Mouse (Mus musculus) gastrocnemius, adult 2 months (tissue): ENCODE results near the gene Xirp1. TPM values are rescaled to one million over a fixed set of nuclear protein-coding genes. Genes with fewer than 3 reads are reported as not detected.

ENCODE experiments used
- DNase-seq: peaks from one replicate; pipeline ENCODE4 v3.0.0; 2022
- H3K27ac ChIP-seq: fragments of 200-600 bp; 2 replicates; pipeline ENCODE4 v1.8.1; 2022; ENCODE audit warnings: mild to moderate bottlenecking
- H3K4me3 ChIP-seq: fragments of 200-600 bp; 2 replicates; pipeline ENCODE4 v1.8.1; 2022; ENCODE audit warnings: mild to moderate bottlenecking, moderate library complexity
- CTCF ChIP-seq: fragments of 200-600 bp; IDR thresholded peaks from 2 replicates; pipeline ENCODE4 v1.8.1; 2022; ENCODE audit warnings: antibody characterized with exemption, mild to moderate bottlenecking, moderate library complexity
- intact Hi-C: fragments of 180-260 bp; cut with DNase I; formaldehyde crosslinking; loops from one replicate; pipeline ENCODE4 v1.15.1; 2025
- long read RNA-seq, 2 experiments: library from polyadenylated mRNA; stranded (forward); transcript quantifications; one replicate each; pipeline ENCODE4 v2.0.0; 2021
- total RNA-seq, 2 experiments: library from RNA; stranded (reverse); gene quantifications; 2 replicates each; pipeline ENCODE4 v1.2.3; 2021

Xirp1 gene
- total RNA-seq = 100 to 1,000 TPM in 1 of 2 experiments, 10 to 100 TPM in 1; 70.1 to 116 TPM
- long read RNA-seq, experiment 1, full-length matches to known transcripts = 70 of 133 reads
- long read RNA-seq, experiment 1, partial matches to known transcripts = 30 of 133 reads
- long read RNA-seq, experiment 1, other reads (novel, unspliced or antisense) = 33 of 133 reads
- long read RNA-seq, experiment 2, full-length matches to known transcripts = 41 of 79 reads
- long read RNA-seq, experiment 2, partial matches to known transcripts = 18 of 79 reads
- long read RNA-seq, experiment 2, other reads (novel, unspliced or antisense) = 20 of 79 reads

GRCm38 (mm10) chr9:120023086-120023811 is at the start of gene Xirp1:
Xirp1 (minus strand) TSS chr9:120023598.
- Histone ChIP-seq H3K4me3 (peak within 1 kb of the TSS; percentile 82), H3K27ac (peak within 1 kb of the TSS; percentile 99)
- TF ChIP-seq CTCF = no peak
- peak; percentile 71 for DNase-seq
- intact Hi-C loops = no loop called here

DNA sequence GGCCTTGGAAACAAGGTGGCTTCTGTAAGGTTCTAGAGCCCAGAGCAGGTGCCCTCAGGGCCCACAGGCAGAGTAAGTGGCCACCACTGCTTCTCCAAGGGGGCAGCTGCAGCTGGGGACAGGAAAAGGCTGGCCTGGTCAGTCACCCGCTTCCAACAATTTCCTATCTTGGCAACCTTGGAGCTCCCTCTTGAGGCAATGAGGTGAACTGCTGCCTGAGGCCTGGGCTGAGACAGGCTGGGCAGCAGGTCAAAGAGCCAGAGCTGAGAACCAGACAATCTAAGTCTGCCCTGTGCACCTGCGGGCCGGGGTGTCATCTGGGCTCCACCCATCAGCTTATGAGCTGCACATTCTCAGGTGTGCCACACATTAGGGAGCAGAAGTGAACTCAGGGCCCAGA is 49.8 kb upstream of the Xirp1 start:
- TF ChIP-seq CTCF = no peak; the same call in 1 of the 2 replicates
- peak; percentile 86 for DNase-seq
- Histone ChIP-seq H3K4me3 (no peak overlapping the region), H3K27ac (no peak overlapping the region)
- intact Hi-C loops = loop anchor here (1.0 to 10.0 kb wide), 3 partner anchors 45 to 138 kb away; partner anchors contain the start of genes Gorasp1 and Ttc21a

DNA sequence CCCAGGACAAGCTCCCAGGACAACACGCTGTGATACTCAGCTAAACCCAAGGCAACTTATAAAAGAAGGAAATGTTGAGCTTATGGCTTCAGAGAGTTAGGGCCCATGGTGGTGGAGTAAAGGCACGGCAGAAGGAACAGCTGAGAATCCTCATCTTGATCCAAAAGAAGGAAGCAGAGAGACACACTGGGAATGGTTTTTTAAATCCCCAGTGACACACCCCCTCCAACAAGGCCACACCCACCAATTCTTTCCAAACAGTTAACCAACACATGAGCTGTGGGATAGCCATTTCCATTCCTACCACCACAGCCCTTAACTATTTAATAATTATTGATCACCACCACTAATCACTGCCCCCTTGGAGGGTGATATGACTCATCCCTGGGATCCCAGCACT is 47.9 kb upstream of the Xirp1 start:
- TF ChIP-seq CTCF = no peak
- DNase-seq = no peak
- Histone ChIP-seq H3K27ac (no peak overlapping the region), H3K4me3 (no peak overlapping the region)
- intact Hi-C loops = loop anchor here (10.0 kb wide), 1 partner anchor 136 kb away; the partner anchor contains the start of genes Gorasp1 and Ttc21a

GRCm38 (mm10) chr9:120069779-120070178 is 46.4 kb upstream of the Xirp1 start, which contains the start of gene Cx3cr1:
Cx3cr1 (minus strand) TSS chr9:120069879.
- no peak within 1 kb of the TSS for H3K4me3 ChIP-seq
- intact Hi-C loops = loop anchor here (10.0 kb wide), 1 partner anchor 135 kb away; the partner anchor contains the start of genes Gorasp1 and Ttc21a

GRCm38 (mm10) chr9:120068047-120068446 is 44.6 kb upstream of the Xirp1 start:
- H3K27ac ChIP-seq = no peak overlapping the region
- intact Hi-C loops = no loop called here
- no peak for TF ChIP-seq CTCF
- no peak for DNase-seq
- H3K4me3 ChIP-seq = no peak overlapping the region

More at GRCm38 (mm10) chr9:120069779-120070178, 46.4 kb upstream of the Xirp1 start, which contains the start of gene Cx3cr1:
- no peak for TF ChIP-seq CTCF
- no peak for DNase-seq
- H3K27ac ChIP-seq = no peak within 1 kb of the TSS

- H3K4me3 ChIP-seq = no peak overlapping the region
- intact Hi-C loops = no loop called here
- no peak overlapping the region for H3K27ac ChIP-seq
- no peak for DNase-seq
- no peak for TF ChIP-seq CTCF
Observed at GRCm38 (mm10) chr9:120067609-120068008, 44.2 kb upstream of the Xirp1 start.

- Histone ChIP-seq H3K27ac (no peak overlapping the region), H3K4me3 (no peak overlapping the region)
- no peak for DNase-seq
- no peak for TF ChIP-seq CTCF
- intact Hi-C loops = no loop called here
Observed at GRCm38 (mm10) chr9:120064317-120064716, 40.9 kb upstream of the Xirp1 start.

- no peak overlapping the region for H3K4me3 ChIP-seq
- TF ChIP-seq CTCF = no peak
- no peak for DNase-seq
- H3K27ac ChIP-seq = no peak overlapping the region
- intact Hi-C loops = no loop called here
Observed at GRCm38 (mm10) chr9:120058730-120059129, 35.3 kb upstream of the Xirp1 start.

DNA sequence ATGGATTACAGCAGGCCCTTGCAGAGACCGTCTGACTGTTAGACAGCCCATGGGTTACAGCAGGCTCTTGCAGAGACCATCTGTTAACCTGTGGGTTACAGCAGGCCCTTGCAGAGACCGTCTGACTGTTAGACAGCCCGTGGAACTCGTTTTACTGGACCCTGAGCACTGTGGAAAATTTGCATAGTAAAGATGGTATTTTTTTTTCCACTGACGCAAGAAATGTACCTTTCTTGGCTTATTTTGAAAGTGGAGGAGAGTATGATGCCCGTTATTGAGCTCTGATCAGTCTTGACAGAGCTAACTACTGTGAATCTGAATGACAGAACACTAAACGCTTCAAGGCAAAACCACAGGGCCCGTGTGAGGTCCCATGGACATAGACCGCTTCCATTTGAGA is 32.8 kb upstream of the Xirp1 start:
- Histone ChIP-seq H3K4me3 (no peak overlapping the region), H3K27ac (no peak overlapping the region)
- DNase-seq = no peak
- intact Hi-C loops = no loop called here
- TF ChIP-seq CTCF = no peak

GRCm38 (mm10) chr9:120054545-120055277 is 31.3 kb upstream of the Xirp1 start:
- H3K4me3 ChIP-seq = no peak overlapping the region
- intact Hi-C loops = no loop called here
- no peak for TF ChIP-seq CTCF
- DNase-seq = no peak
- no peak overlapping the region for H3K27ac ChIP-seq

GRCm38 (mm10) chr9:120049407-120049806 is 26.0 kb upstream of the Xirp1 start:
- no peak for DNase-seq
- TF ChIP-seq CTCF = no peak
- no peak overlapping the region for H3K27ac ChIP-seq
- H3K4me3 ChIP-seq = no peak overlapping the region
- intact Hi-C loops = no loop called here

- intact Hi-C loops = no loop called here
- Histone ChIP-seq H3K27ac (no peak overlapping the region), H3K4me3 (no peak overlapping the region)
- no peak for TF ChIP-seq CTCF
- DNase-seq = no peak
Observed at GRCm38 (mm10) chr9:120048495-120048894, 25.1 kb upstream of the Xirp1 start.
